ENCODE assay signal across 8 mouse cellular contexts in genomic region chr11:87852690-87853596, GRCm38 (mm10). TPM values are rescaled to one million over a fixed set of nuclear protein-coding genes. Genes with fewer than 3 reads are reported as not detected.
DNase-seq lines count a peak whose midpoint lies in the region; ATAC-seq lines count a peak whose summit lies in the region.

Gene Mks1 (plus strand): TSS chr11:87853215.

- 4% methylated on average over 40 of the region's 40 CpGs for WGBS in intestine, embryonic 14.5 days

- intact Hi-C loops in left cerebral cortex, postnatal 14 days (cut with DNase I), result no loop called here

- peak within 1 kb of the TSS; percentile 48 for H3K4me3 ChIP-seq in intestine, embryonic 14.5 days (ENCODE audit: low read depth, low read length)

- peak; percentile 91 to 97 for DNase-seq in adrenal gland, adult (ENCODE audit: inconsistent age in 2 of 2, low spot score in 1 of 2)
- DNase-seq in embryo, embryonic 10.5 days (ENCODE audit: low spot score), result peak; percentile 97
- peak; percentile 84 for DNase-seq in gastrocnemius, postnatal 25 days
- DNase-seq in intestine, embryonic 14.5 days (ENCODE audit: low spot score), result peak; percentile 95
- peak; percentile 91 to 94 for DNase-seq in left cerebral cortex, postnatal 14 days (ENCODE audit: low spot score in 2 of 2)
- DNase-seq in mesoderm, embryonic 11.5 days (ENCODE audit: low read depth, low spot score), result peak; percentile 96
- DNase-seq in right cerebral cortex, postnatal 36 days (ENCODE audit: low spot score in 2 of 2), result peak; percentile 87 to 91
- peak; percentile 92 for DNase-seq in yolk sac, embryonic 10.5 days (ENCODE audit: low spot score)

- 0 out of 2 replicates have a peak, but pooled peaks cover 3% of the 10 kb centered on the region for H3K4me1 ChIP-seq in intestine, embryonic 14.5 days (replicated peaks; ENCODE audit: control insufficient read depth, insufficient read depth, low read length)

- peaks cover 20% of the 10 kb centered on the region for H3K36me3 ChIP-seq in intestine, embryonic 14.5 days (ENCODE audit: control insufficient read depth, insufficient read depth, low read length)

- no peaks in the 10 kb centered on the region for H3K27me3 ChIP-seq in intestine, embryonic 14.5 days (replicated peaks; ENCODE audit: control insufficient read depth, insufficient read depth, low read length)

- peak within 1 kb of the TSS; percentile 54 for H3K9ac ChIP-seq in intestine, embryonic 14.5 days (ENCODE audit: low read length)

- peak within 1 kb of the TSS; percentile 67 for H3K4me2 ChIP-seq in intestine, embryonic 14.5 days (ENCODE audit: low read length)

- no peaks in the 10 kb centered on the region for H3K9me3 ChIP-seq in intestine, embryonic 14.5 days (ENCODE audit: control insufficient read depth, low read length)

- peak within 1 kb of the TSS; percentile 35; the same call in 1 of the 2 replicates for H3K27ac ChIP-seq in intestine, embryonic 14.5 days (ENCODE audit: low read depth)

- ATAC-seq in intestine, embryonic 14.5 days (replicated peaks; ENCODE audit: low FRiP score, low TSS enrichment, low read depth), result peak; percentile 95

RNA-seq across cellular contexts. Expression of gene Mks1, which starts in this region (rescaled TPM):
- total RNA-seq in gastrocnemius, postnatal 25 days (2021), result 1 to 10 TPM; 1.2 to 1.5 TPM
- polyA plus RNA-seq in intestine, embryonic 14.5 days (2014; fragmentation: Nextera tagmentation; extraction: Ambion mirVana), result 14.0 and 15.2 TPM in 2 replicates
- total RNA-seq in left cerebral cortex, postnatal 14 days (2021), result 1 to 10 TPM; 5.3 to 5.6 TPM

Comparison
In these comparisons a context has a peak if more than half of its experiments do, and no peak if none do; other contexts are left out.
1. Peak in every context shown above with its lines: DNase-seq, ATAC-seq, H3K4me3 ChIP-seq and H3K27ac ChIP-seq.